Mouse (Mus musculus) embryo, embryonic 10.5 days (tissue): ENCODE measurements around the gene Rrn3.
"Not testable (repeated sequence)": the region's sequence is repeated elsewhere in the genome, so short reads cannot be mapped to it uniquely, and the experiment has no call there.

Experiments used
- DNase-seq: peaks from one replicate; pipeline ENCODE4 v3.0.0-alpha.2; 2015; ENCODE audit warnings: low spot score

The Rrn3 gene

GRCm38 (mm10) chr16:13780353-13781036 is at the start of gene Rrn3:
Gene Rrn3 (plus strand): TSS chr16:13780708.
- peak; percentile 89 for DNase-seq

DNA sequence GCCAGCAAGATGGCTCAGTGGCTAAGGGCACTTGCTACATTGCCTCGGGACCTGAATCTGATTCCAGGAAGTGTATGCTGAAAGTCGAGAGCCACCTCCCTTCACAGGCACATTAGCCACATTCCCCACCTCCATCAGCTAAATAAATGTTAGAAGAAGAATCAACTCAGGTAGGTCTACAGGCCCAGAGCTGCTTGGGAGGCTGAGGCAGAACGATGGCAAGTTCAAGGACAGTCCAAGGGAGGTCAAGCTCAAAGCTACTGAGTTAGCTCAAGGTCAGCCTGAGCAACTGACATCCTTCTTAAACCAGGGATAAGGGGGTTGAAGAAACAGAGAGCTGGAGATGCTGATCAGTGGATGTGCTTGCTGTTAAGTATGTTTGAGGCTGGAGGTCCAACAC is 47.7 kb upstream of the Rrn3 start:
- DNase-seq = no peak

DNA sequence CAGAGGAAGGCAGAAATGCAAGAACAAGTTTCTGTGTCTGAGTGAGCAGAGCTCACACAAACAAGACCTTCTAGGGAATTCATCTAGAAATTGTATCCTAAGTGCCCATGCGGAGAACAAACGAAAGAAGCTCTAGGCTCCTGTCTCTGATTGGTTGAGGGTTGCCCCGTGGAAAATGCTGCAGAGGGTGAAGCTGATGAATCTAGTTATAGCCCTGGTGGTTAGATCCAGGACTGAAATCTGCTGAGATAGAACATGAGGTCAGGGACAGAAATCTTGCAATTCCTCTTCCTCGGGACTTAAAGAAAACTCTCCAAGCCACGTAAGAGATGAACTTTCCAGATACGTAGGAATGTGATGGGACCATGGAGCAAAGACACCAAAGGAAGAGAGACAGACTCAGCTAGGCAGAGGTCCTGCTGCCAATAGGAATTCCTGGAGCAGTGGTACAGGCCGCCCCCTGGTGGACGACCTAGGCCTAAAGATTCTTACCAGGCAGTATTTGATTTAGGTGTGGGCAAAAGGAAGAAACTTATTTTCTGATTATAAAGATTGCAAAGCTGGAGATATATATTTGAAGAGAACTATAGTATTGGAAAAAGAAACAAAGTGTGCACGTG is 46.9 kb upstream of the Rrn3 start:
- peak; percentile 82 for DNase-seq

- DNase-seq = no peak
Observed at GRCm38 (mm10) chr16:13735977-13736376, 44.5 kb upstream of the Rrn3 start.

DNA sequence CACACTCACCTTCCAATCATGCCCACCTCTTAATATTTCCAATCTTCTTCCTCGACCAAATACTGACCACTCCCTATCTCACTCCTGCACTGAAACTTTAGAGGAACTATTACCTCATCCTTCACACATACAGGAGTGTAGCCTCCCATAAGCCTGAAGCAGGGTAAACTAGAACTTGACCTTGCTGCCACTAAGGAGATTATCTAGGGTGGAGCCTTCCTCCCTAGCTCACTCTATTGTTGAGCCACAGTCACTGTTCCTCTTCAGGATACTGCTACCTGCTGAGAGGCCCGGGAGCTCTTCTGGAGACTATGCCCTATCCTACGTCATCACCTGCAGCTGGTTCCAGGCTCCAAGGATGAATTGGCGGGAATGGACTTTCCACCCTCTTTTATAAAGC is 41.5 kb upstream of the Rrn3 start:
- DNase-seq = not testable (repeated sequence)

DNA sequence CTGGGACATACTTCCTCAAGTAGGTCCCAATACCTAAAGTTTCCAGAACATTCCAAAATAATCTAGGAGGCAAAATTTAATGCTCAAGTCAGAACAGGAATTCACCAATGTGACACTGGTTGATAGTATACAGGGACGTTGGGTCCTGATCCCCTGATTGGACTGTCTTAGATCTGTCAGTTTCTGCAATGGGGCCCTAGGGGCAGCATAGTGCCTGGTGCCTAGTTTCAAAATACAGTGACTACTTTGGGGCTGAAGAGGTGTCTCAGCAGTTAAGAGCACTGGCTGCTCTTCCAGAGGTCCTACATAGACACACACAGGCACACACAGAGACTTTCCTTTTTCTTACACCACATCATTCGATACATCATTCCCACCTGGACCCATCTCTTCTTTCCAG is 39.7 kb upstream of the Rrn3 start:
- no peak for DNase-seq

DNA sequence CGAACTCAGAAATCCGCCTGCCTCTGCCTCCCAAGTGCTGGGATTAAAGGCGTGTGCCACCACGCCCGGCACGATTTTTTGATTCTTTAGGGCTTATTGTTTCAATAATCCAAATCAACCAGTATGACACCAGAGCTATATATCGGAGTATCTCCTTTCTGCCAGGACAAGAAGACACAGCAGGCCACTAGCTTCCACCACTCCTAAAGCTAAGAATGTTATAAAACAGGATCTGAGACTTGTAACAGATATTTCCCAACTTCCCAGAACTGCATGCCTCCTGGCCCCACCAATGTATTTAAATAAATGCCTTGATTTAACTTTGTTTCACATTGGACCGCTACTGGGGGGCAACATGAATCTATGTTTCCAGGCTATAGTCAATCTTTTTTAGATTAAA is 32.8 kb upstream of the Rrn3 start:
- DNase-seq = no peak

- DNase-seq = no peak
Observed at GRCm38 (mm10) chr16:13748124-13748523, 32.4 kb upstream of the Rrn3 start.

DNA sequence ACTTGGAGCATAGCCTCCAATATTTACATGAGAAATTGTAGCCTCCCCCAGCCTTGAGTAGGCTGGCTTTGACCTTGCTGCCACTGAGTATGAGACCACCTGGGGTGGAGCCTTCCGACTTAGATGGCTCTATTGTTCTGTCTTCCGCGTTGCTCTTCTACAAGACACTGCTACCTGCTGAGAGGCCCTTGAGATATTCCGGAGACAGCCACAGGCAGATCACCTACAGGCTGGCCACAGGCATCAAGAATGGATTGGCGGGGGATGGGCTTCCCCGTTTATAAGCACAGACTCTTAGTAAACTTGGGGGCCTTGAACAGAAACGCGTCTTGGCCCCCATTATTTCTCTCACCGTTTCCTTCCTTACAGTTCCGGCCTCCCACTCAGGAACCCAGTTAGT is 31.7 kb upstream of the Rrn3 start:
- DNase-seq = not testable (repeated sequence)

- no peak for DNase-seq
Observed at GRCm38 (mm10) chr16:13749306-13749705, 31.2 kb upstream of the Rrn3 start.

- DNase-seq = no peak
Observed at GRCm38 (mm10) chr16:13749981-13750380, 30.5 kb upstream of the Rrn3 start.

GRCm38 (mm10) chr16:13750626-13751025 is 29.9 kb upstream of the Rrn3 start:
- no peak for DNase-seq

GRCm38 (mm10) chr16:13753986-13754385 is 26.5 kb upstream of the Rrn3 start:
- no peak for DNase-seq

GRCm38 (mm10) chr16:13754400-13755190 is 25.9 kb upstream of the Rrn3 start:
- peak; percentile 97 for DNase-seq

GRCm38 (mm10) chr16:13757823-13758222 is 22.7 kb upstream of the Rrn3 start:
- no peak for DNase-seq

DNA sequence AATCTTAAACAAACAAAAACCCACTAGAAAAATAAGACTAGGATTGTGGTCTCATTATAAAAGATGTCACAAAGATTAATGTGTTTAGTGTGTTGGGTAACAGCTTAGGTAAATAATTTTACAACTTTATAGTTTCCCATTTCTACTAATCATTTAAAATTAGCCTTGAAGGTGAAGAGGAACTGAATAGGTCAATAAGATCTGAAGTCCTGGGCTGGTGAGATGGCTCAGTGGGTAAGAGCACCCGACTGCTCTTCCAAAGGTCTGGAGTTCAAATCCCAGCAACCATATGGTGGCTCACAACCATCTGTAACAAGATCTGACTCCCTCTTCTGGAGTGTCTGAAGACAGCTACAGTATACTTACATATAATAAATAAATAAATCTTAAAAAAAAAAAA is 17.7 kb upstream of the Rrn3 start:
- not testable (repeated sequence) for DNase-seq

DNA sequence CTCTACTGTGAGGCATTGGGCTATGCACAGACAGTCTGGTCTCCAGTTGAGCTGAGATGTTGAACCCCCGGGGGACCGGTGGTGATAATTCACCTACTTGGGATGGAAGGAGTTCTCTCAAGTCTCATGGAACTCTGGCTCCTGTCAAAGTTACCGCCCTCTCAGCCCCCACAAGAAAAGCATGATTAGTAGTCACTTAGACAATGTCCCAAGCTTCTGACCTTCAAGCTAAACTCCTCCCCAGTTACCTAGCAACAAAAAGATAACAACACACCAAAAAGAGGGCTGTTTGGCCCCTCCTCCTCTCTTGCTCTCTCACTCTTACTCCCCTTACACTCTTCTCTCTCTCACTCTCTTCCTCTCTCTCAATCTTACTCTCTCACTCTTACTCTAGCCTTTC is 16.0 kb upstream of the Rrn3 start:
- DNase-seq = peak; percentile 24

DNA sequence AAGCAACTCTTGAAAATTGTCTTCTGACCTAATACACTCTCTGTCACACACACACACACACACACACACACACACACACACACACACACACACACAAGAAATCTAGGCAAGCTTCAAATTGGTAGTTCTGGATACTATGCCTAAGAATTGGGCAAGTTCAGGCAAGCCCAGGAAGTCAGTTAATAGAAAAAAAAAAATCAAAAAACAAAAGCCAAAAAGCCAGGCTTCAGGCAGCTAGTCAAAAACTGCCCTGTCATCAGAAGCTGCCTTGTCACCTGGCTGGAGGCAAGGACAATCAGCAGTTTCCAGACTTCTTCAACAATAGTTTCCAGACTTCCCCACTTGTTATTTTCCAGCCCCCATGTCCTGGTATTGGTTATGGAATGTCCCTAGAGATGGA is 14.1 kb upstream of the Rrn3 start:
- no peak for DNase-seq

- not testable (repeated sequence) for DNase-seq
Observed at GRCm38 (mm10) chr16:13771603-13772002, 8.9 kb upstream of the Rrn3 start.

- not testable (repeated sequence) for DNase-seq
Observed at GRCm38 (mm10) chr16:13772051-13772450, 8.5 kb upstream of the Rrn3 start.

- not testable (repeated sequence) for DNase-seq
Observed at GRCm38 (mm10) chr16:13774011-13774410, 6.5 kb upstream of the Rrn3 start.

DNA sequence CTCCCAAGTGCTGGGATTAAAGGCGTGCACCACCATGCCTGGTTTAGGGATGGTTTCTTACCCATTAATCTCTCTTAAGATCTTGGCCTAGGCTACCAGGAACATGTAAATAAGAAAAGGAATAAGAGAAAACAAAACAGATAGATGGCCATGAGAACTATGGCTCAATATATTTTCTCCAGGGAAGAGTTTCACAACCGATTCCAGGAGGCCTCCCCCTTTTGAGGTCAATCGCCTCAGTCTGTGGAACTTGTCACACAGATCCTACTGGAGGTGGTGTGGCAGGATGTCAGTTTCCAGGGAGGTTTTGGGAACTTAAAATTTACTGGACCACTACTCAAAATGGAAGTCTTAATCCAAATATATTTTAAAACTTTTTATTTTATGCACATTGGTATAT is 5.9 kb upstream of the Rrn3 start:
- DNase-seq = not testable (repeated sequence)

GRCm38 (mm10) chr16:13781216-13781615 is 708 bp downstream of the Rrn3 start:
- DNase-seq = peak; percentile 16
